Mouse (Mus musculus) kidney, adult 18-20 months (tissue): ENCODE measurements at regions not wholly inside any gene's neighbourhood (a gene's known extent, or its start where the extent isn't known, plus 50 kb on each side); places are given as distances from the start of the nearest gene placed in this dataset.
A peak's percentile ranks its signal among the peaks of the same experiment; 100 is the strongest.

Experiments
- DNase-seq: peaks from one replicate; pipeline ENCODE4 v3.0.0; 2021

DNA sequence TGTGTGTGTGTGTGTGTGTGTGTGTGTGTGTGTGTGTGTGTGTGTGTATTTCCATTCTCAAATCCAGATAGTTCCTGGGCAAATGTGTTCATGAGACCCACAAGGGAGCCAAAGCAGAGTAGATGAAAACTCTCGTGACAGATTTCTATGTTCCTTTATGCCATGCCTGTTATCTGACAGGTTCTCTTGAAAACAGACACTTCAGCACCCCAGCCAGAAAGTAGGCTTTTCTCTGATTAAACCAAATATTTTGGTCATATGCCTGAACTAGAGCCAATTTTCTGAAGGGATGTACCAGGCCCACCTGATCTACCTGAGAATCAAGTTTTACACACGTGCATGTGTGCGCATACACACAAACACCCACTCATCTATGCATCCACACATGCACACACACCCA lies 95.5 kb downstream of the Psat1 start:
- DNase-seq: no peak

DNA sequence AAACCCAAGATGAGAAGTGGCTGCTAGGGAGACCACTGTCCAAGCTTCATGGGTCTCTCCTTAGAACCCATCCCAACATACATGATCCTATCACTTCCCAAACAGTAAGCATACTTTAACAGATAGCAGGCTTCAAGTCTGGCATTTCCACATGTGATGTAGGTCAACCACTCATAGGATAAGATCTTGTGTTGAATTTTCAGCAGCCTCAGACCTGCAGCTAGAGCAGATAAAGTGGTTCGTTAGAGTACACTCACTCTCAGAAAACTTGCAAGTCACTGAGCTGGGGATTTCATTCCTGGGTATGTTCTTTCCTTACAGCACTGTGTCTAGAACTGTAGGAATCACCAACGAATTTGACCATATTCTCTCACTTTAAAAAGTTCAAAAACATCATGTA lies 96.4 kb downstream of the Psat1 start:
- DNase-seq: no peak

DNA sequence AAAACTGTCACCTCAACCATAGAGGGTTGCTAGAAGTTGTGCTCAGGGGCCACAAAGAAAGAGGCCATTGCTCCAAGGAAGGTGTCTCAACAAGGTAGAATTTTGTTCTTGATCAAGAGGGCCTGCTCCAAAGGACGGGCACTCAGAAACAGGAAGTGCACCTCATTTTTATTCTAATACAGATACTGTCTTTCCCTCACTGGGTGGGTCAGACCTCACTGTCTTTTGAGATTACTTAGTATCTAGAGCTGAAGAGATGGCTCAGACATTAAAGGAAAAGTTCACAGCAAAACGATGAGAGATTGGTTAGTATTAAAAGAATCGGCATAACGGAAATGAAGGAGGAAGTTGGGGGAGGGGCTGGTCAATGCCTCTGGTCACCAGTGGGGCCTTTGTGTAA lies 97.9 kb downstream of the Psat1 start:
- no peak for DNase-seq

DNA sequence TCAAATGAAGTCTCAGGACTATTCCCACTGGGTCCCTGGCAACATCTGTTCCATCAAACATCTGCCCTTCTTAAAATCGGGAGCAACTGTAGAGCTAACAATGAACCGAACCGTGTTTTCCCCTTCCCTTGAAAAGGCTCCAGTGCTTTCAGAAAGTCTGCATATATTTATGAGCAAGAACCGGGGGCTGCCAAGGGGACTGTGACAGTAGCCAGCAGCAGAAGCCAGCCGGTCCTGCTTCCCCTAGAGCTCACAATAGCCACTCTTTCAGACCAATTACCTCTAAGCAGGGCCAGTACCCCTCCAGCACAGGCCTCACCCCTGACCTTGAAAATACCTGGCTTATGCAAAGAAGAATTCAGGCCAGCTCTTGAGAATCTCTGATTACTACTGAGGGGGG lies 108.8 kb downstream of the Psat1 start:
- DNase-seq: no peak

DNA sequence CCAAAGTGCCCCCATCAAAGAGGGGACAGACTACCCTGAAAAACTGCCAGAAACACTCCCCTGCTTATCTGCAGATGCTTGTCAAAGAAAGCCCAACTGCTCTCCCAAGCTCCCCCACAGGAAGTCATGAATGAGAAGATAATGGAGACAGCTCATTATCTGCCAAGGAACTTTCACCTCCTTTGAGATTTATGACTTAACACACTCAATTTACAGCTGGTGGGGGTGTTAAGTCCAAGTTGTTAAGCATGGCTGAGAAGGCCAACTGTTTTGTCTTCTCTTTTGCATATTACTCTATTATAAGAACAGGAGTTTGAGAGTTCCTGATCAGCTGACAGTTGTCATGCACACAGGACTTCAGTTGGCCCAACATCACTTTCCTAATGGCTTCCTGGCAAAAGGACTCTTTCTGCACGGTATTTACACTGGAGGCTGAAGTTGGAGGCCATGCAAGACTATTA lies 109.4 kb downstream of the Psat1 start:
- DNase-seq: no peak

DNA sequence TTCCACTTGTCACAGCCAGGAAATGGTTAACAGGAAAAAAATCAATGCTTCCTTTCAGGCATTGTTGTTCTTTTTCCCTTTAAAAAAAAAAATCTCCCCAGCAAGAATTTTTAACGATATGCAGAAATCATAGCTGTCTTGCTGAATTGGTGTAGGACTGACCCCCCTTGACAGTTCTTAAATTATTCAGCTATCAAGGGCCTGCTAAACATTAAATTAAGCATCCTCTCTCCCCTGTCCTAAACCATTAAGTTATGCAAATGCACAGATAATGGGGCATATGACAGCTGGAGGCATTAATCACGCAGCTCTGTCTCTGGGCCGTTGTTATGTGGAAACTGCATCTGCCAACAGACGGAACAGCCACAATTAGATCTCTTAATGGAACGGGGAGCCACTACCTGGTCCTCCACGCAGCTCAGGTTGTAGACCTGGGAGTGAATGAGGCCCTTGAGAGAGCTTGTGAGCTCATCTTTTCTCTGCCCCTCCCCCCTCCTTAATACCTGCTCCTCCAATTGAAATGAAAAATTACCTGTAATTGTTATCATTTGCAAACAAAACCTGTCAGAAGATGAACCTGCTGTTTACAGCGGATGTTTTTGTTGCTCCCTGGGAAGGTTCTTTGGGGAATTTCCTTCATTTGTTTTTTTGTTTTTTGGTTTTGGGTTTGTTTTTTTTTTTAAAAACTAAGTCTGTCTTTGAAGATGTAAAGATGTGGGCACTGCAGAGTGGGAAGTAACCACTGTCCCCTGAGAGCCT lies 110.0 kb downstream of the Psat1 start:
- DNase-seq: no peak

DNA sequence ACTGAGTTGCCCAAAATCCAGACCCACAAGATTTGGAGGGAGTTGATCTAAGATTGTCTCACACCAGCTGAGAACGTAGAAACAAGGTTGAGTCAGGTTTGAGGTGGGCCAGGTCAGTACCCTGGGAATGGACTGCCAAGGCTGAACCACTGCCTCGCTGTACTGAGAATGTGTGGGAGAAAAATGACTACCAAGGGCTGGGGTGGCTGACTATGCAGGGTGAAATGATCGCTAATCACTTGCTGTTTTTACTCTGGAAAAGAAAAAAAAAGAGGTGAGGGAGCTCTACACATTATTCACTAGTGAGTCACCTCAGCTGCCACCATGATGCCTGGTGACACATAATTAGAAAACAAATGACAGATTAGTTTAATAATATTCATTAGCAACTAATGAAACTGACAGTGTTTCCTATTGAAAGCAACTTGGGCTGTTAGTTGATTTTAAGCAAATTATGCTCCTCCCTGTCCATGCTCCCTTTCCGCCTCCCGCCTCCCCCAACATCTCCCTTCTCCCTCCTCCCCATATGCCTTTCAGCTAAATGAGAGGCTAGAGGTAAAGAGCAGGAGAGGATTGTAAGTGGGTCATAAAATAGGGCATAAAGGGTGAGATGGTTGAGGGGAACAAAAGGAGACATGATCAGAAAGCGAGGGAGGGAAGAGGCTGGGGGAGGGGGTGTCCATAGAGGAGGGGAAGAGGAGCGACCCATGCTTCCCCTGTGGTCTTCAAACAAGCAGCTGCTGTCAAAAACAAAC lies 110.8 kb downstream of the Psat1 start:
- no peak for DNase-seq

DNA sequence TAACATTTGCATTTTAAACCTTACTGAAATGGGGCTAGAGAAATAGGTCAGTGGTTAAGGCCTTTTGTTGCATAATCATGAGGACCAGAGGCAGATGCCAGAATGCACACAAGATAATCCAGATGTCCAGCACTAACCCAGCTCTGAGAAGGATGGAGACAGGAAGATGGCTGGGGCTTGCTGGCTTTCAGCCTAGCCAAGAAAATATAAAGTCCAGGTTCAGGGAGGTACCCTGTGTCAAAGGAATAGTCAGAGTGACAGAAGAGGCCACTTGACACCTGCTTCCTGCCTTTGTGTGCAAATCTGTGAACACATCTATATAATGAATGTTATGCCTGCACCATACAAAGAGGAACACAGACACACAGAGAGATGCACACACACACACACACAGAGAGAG lies 116.8 kb downstream of the Psat1 start:
- no peak for DNase-seq

DNA sequence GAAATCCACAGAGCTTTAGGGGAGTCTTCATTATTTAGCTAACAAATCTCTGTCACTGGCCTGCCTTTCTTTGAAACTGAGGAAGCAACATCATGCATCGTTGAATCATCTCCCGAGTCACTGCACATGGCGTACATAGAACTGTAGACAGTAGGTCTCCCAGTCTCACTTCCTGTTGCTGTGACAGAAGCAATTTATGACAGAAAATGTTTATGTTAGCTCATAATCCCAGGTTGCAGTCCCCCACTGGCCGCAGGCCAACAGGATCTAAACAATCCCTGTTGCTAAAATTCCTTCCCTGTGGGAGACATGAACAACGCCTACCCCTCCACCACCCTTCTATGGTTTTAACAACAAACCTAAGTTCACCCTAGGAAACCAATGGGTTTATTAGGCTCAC lies 118.0 kb downstream of the Psat1 start:
- no peak for DNase-seq

DNA sequence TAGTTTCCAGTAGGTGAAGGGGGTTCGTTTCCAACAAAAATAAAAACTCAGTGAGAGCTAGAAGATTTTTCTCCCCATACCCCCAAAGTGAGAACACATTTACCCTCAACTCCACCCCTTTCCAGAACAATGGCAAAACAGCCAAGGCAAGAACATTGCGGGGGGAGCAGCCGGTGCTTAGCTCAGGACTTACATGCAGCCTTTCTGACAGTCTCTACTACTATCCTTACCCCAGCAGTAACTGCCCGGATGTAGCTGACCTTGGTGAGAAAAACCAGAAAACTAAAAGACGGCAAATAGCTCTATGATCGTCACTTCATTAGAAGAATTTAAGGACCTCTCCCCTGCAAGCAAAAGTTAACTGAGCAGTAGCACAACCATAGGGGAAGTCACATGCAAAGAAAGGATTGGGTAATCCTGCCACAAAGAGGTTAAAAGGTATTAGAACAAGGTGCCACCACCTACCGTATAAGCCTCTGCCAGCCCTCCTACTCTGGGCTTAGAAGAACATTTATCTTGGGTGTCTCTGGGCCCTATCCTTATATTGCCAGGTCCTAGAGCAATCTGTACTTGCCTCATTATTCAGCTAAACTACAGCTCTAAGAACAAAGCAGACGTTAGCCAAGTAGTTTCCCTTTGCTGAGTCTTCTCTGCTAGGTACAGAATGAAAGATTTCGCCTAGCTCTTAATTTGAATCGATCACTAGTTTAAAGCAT lies 119.0 kb downstream of the Psat1 start:
- no peak for DNase-seq

DNA sequence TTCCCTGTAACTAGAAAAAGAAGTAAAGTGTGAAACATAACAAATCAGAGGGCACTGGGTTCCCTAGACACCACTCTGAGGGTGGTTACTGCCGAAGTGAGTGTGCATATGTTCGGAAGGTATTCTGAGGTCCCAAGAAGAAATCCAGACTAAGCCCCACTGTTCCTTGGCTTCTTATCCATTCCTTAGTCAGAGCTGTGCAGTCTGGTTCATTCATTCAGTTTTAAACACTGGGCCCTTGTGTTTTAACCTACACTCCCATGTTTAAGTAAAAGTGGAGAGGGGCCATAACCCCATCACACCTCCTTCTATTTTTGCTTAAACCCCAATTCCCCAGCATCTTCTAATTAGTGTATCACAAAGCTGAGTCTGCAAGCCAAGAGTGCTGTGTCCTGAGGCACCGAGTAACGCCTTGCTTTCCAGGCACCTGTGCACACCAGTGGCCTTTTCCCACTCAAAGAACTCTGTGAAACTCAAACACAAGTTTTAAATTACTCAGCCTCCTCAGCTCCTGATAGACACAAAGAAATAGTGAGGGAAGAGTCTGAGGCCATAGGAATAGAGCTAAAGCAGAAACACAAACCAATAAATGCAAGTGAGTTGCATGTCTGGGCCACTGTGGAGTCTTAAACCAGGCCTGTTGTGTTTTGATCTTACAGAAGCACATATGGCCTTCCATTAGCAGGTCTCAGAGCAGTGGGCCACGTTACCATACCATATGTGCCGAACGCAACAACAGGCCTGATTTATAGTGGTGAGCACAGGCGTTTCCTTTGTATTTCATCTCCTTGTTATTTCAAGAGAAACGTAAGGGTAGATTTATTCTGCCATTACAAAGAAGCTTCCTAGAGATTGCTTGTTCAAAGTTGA lies 119.8 kb downstream of the Psat1 start:
- no peak for DNase-seq

DNA sequence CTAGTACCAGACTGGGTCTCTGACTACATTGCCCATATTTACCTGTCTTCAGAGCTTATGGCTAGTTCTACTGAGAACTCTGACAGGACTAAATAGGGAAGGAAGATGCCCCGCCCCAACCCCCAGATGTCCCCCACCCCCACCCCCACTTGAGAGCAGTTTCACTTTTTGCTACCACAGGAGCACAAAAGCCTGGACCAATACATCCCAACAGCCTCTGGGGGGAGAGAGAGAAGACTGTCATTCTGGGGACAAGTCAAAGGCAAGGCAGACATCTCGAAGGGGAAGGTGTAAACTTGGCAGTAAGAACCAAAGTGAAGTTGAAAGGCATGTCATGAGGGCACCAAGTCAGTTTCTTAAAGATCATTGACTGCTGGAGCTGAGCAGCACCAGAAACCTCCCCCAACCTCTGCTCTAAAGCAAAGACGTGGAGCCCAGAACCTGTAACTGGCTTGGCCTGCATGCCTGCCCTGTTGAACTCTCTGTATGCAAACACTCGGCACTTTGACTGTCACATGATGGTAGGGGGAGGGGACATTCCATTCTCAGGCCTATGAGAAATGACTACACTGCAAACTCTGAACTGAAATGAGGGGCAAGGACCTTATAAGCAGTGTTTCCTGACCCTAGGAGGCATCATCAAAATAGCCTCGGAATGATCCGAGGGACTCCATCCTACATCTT lies 123.3 kb downstream of the Psat1 start:
- DNase-seq: no peak

DNA sequence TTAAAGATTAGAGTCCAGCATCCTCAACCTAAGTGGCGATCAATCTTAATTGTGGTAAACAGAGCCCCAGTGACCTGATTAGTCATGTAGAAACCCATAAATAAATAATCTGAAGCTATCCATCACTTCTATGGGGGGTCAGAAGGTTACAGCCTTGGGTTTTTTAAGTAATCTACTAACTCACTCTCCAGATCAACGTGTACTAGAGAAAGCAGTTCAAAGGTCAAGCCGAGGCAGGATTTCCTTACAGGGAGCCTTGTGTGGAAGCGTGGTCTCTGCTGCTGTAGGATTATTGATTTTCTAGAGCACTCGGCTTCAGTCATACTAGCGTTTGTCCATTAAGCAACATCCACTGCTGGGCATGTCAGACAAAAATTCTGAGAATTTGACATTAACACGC lies 127.1 kb downstream of the Psat1 start:
- DNase-seq: no peak

DNA sequence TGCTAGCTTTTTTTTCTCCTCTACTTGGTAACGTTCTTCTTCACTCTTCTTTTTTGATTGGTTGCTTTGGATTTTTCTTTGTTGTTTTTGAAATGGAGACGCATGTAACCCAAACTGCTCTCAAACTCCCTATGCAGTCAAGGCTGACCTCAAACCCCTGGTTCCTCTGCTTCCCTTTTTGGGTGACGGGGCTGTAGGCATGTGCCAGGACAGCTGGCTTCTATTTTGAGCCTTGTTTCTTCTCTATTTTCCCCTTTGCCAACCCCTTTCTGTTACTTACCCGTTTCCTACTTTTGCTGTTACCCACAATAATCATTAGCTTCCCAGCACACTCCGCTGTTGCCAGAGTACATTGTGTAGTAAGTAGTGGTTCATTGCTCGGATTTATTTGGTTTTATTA lies 132.0 kb downstream of the Psat1 start:
- DNase-seq: no peak

DNA sequence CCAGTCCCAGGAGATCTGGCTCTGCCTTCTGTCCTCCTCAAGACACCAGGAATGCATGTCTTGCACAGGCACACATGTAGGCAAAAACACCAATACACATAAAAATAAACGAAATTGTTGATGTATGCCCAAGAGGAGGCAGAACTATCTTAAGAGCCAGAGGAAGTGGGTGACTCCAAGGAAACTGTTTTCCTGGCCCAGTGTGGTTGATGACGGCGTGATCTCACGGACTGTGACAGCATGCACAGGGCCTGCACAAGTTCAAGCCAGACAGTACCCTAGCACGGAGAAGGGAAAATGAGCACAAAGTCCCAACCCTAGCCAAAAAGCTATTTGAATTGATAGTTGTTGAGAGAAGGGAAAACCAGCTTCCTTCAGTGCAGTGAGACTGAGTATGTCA lies 138.1 kb downstream of the Psat1 start:
- no peak for DNase-seq

DNA sequence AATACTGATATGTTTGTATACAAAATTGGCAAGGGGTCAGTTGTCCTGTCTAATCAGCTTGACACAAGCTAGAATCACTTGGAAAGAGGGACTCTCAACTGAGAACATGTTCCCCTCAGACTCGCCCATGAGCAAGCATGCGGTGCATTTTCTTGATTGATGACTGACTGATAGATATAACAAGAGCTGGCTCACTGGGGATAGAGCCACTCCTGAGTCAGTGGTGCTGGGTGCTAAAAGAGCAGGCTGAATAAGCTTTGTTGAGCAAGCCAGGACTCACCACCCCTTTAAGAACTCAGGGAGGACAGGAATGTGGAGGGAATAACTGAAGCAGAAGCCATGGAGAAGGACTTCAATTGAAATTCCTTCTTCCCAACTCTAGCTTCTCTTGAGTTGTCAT lies 139.5 kb downstream of the Psat1 start:
- no peak for DNase-seq

DNA sequence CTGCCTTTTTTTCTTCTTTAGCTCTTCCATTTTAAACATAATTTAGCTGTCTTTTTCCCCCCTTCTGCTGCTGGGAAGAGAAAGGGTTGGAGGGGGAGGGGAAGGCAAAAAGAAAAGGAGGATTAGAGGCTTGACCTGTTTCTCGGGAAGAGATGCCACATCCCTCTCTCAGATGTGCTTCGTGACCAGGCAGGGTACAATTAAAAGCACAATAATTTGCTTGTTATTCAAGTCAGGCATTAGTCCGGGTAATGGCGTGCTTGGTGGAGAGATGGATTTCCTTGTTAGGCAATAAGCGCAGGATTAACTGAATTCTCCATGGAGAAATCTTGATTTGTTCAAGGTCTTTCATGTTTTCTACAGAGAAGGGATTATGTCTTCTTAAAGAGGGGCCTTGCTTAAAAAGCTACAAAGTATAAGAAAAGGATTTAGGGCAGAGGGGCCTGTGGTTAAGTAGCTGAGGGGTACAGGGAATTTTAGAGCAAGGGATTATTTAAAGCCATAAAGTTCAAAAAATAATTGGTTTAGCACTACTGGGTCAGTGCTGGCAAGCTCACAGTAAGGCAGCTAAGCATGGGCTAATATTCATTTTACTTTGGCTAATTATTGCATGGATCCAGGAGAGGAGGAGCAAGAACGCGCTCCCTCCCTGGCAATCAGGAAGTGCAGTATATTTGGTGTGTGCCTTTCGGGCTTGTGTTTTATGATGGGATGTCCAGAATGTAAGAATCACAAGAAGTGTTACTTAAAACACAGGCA lies 143.8 kb downstream of the Psat1 start:
- no peak for DNase-seq

DNA sequence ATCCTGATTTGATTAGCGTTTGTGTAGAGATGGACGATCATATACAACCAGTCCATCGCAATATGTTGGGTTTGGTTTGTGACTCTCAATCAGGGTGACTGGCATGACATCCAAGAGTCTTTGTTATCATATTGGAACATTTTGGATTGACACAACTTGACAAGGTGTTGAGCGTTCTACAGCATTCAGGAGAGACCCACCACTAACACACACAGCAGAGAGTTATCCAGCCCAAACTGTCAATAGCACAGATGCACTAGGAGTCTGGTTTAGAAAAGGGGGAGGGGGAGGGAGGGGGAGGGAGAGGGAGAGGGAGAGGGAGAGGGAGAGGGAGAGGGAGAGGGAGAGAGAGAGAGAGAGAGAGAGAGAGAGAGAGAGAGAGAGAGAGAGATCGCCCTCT lies 144.5 kb downstream of the Psat1 start:
- no peak for DNase-seq

DNA sequence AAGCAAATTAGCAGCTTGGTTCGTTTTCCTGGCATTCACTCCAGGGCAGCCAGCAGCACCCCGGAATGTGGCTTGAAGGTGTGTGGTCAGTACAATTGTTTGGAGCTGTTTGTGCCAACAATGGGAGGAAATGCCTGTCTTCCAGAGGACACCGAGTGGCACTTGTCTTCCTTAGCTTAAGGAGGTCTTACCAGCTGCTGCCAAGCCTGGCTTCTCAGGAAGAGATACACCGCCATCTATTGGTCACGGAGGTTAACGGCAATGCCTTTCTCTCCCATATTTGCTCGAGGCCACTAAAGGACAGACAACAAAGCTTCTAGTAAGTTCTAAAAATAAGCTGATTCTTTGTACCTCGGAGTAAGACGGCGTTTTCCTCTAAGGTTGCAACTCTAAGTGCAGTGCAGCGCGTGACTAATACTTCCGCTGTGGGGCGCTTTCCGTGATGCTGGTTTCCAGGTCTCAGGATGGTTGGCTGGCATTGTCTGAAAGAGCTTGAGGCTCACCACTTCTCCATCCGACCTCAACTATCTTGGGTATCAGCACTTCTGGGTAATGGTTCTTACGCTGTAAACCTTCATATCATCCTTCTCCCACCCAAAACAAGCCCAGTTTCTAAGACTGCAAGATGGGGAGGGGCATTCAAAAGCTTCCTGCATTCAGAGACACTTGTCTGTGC lies 145.2 kb downstream of the Psat1 start:
- DNase-seq: peak; percentile 61

DNA sequence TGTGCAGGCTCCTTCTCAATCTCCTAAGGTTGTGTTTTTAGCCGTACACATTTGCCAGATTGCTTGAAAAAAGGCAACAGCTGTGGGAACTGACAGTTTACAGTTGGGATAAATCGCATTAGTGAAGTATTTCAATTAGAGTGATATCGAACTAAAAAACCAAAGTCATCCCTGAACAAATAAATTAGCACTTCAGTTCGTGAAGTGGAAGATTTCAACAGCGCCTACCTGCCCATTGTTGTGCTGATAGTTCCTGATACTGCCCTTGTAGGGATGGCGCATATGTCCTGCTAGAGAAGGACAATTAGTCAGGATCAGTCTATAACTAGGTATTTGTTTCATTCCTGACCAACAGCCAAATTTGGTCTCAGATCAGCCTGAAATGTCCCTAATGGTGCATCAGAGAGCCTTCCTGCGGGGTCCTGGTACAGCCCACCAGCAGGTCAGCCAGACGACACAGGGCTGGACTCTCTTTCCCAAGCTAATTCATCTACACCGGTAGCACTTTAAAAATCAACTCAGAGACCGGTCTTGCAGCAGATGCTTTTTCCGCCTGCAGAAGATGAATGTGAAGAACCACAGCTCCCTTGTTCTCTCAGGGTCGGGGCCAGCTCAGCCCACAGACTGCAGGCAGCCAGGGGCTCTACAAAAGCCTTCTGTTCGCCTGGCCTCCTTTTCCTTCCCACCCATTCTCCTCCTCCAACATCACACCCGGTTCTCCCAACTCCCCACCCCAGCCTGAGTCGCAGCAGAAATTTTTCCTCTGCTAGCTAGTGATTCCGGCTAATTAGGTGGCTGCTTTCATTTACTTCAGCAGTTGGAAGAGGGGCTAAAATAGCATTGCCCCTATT lies 146.1 kb downstream of the Psat1 start:
- no peak for DNase-seq
